Mouse (Mus musculus): ENCODE data around the gene Nfu1. TPM values are rescaled to one million over a fixed set of nuclear protein-coding genes. Genes with fewer than 3 reads are reported as not detected.
"Not testable (repeated sequence)": the region's sequence is repeated elsewhere in the genome, so short reads cannot be mapped to it uniquely, and the experiment has no call there.

The Nfu1 gene
- polyA plus RNA-seq, 1 experiment from 2014 or later, result 92.4 TPM

DNA sequence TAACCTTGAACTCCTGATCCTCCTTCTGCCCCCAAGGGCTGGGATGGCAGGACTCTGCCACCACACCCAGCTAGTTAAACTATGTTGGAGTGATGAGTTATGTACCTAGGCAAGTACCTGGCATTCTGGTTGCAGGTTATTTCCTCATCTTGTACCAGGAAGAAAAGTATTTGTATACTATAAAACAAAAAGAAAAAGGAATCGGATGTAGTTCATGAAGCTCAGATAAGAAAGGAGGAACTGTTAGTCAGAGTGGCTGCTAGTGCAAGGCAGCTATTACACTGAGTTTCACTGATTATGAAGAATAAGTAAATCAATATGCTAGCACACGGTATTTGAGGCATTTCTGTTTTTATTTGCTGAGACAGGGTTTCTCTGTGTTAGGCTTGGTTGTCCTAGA, 35.9 kb downstream of the Nfu1 start:
- H3K9ac ChIP-seq (ENCODE audit: low read length), result no peak overlapping the region
- WGBS, result 96% methylated on average over 2 of the region's 2 CpGs
- no peak overlapping the region for H3K4me3 ChIP-seq (ENCODE audit: low read depth, low read length)
- H3K9me3 ChIP-seq (ENCODE audit: control insufficient read depth, low read length), result no peaks in the 10 kb centered on the region
- no peaks in the 10 kb centered on the region for H3K27me3 ChIP-seq (ENCODE audit: control insufficient read depth, insufficient read depth, low read length)
- no peak overlapping the region for H3K4me2 ChIP-seq (ENCODE audit: low read depth, low read length, severe bottlenecking)
- DNase-seq (ENCODE audit: low spot score) (no peak), ATAC-seq (replicated peaks; ENCODE audit: low FRiP score) (no peak)
- H3K4me1 ChIP-seq (replicated peaks; ENCODE audit: control insufficient read depth, insufficient read depth, low read length), result peaks cover 3% of the 10 kb centered on the region; the same call in 1 of the 2 replicates
- H3K36me3 ChIP-seq (ENCODE audit: control insufficient read depth, insufficient read depth, low read length), result no peaks in the 10 kb centered on the region
- H3K27ac ChIP-seq (ENCODE audit: low read depth, low read length), result no peak overlapping the region

DNA sequence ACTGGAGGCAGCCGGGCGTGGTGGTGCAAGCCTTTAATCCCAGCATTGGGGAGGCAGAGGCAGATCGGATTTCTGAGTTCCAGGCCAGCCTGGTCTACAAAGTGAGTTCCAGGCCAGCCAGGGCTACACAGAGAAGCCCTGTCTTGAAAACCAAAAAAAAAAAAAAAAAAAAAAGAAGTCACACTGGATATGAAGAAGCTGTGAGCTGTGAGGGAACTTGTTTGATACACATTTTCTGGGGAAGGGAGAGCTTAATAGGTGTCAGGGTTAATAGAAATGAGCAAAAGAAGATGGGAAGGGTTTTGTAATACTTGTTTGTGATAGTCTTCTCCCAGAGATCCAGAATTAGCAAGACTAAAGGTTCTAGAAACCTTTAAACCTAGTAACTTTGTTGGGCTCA, 36.5 kb downstream of the Nfu1 start:
- no peak overlapping the region for H3K9ac ChIP-seq (ENCODE audit: low read length)
- no peak overlapping the region for H3K4me2 ChIP-seq (ENCODE audit: low read depth, low read length, severe bottlenecking)
- H3K27me3 ChIP-seq (ENCODE audit: control insufficient read depth, insufficient read depth, low read length), result no peaks in the 10 kb centered on the region
- no peaks in the 10 kb centered on the region for H3K36me3 ChIP-seq (ENCODE audit: control insufficient read depth, insufficient read depth, low read length)
- no peak for ATAC-seq (replicated peaks; ENCODE audit: low FRiP score)
- peaks cover 3% of the 10 kb centered on the region; the same call in 1 of the 2 replicates for H3K4me1 ChIP-seq (replicated peaks; ENCODE audit: control insufficient read depth, insufficient read depth, low read length)
- H3K9me3 ChIP-seq (ENCODE audit: control insufficient read depth, low read length), result no peaks in the 10 kb centered on the region
- WGBS, result 72% methylated on average over 3 of the region's 3 CpGs
- no peak overlapping the region for H3K4me3 ChIP-seq (ENCODE audit: low read depth, low read length)
- H3K27ac ChIP-seq (ENCODE audit: low read depth, low read length), result no peak overlapping the region
- no peak for DNase-seq (ENCODE audit: low spot score)

GRCm38 (mm10) chr6:87048712-87049111, 39.7 kb downstream of the Nfu1 start:
- H3K9me3 ChIP-seq (ENCODE audit: control insufficient read depth, low read length); H3K9ac ChIP-seq (ENCODE audit: low read length); H3K4me3 ChIP-seq (ENCODE audit: low read depth, low read length); H3K27me3 ChIP-seq (ENCODE audit: control insufficient read depth, insufficient read depth, low read length); H3K4me2 ChIP-seq (ENCODE audit: low read depth, low read length, severe bottlenecking); H3K4me1 ChIP-seq (replicated peaks; ENCODE audit: control insufficient read depth, insufficient read depth, low read length); H3K36me3 ChIP-seq (ENCODE audit: control insufficient read depth, insufficient read depth, low read length); H3K27ac ChIP-seq (ENCODE audit: low read depth, low read length); ATAC-seq (replicated peaks; ENCODE audit: low FRiP score); DNase-seq (ENCODE audit: low spot score): not testable (repeated sequence)
- WGBS, result 96% methylated on average over 7 of the region's 7 CpGs

- Histone ChIP-seq H3K9ac (ENCODE audit: low read length) (no peak overlapping the region), H3K27ac (ENCODE audit: low read depth, low read length) (no peak overlapping the region), H3K4me1 (replicated peaks; ENCODE audit: control insufficient read depth, insufficient read depth, low read length) (no peaks in the 10 kb centered on the region), H3K27me3 (ENCODE audit: control insufficient read depth, insufficient read depth, low read length) (no peaks in the 10 kb centered on the region), H3K4me3 (ENCODE audit: low read depth, low read length) (no peak overlapping the region), H3K4me2 (ENCODE audit: low read depth, low read length, severe bottlenecking) (no peak overlapping the region), H3K9me3 (ENCODE audit: control insufficient read depth, low read length) (no peaks in the 10 kb centered on the region), H3K36me3 (ENCODE audit: control insufficient read depth, insufficient read depth, low read length) (peaks cover 4% of the 10 kb centered on the region)
- no peak for DNase-seq (ENCODE audit: low spot score)
- 95% methylated on average over 10 of the region's 10 CpGs for WGBS
- no peak for ATAC-seq (replicated peaks; ENCODE audit: low FRiP score)
Measured at GRCm38 (mm10) chr6:87051886-87052425, 42.9 kb downstream of the Nfu1 start.

GRCm38 (mm10) chr6:87054193-87054592, 45.2 kb downstream of the Nfu1 start:
- H3K36me3 ChIP-seq (ENCODE audit: control insufficient read depth, insufficient read depth, low read length), result peaks cover 4% of the 10 kb centered on the region
- 93% methylated on average over 8 of the region's 8 CpGs for WGBS
- H3K4me2 ChIP-seq (ENCODE audit: low read depth, low read length, severe bottlenecking), result no peak overlapping the region
- no peaks in the 10 kb centered on the region for H3K27me3 ChIP-seq (ENCODE audit: control insufficient read depth, insufficient read depth, low read length)
- no peaks in the 10 kb centered on the region for H3K4me1 ChIP-seq (replicated peaks; ENCODE audit: control insufficient read depth, insufficient read depth, low read length)
- H3K9me3 ChIP-seq (ENCODE audit: control insufficient read depth, low read length), result no peaks in the 10 kb centered on the region
- no peak overlapping the region for H3K9ac ChIP-seq (ENCODE audit: low read length)
- H3K27ac ChIP-seq (ENCODE audit: low read depth, low read length), result no peak overlapping the region
- ATAC-seq (replicated peaks; ENCODE audit: low FRiP score) (no peak), DNase-seq (ENCODE audit: low spot score) (no peak)
- no peak overlapping the region for H3K4me3 ChIP-seq (ENCODE audit: low read depth, low read length)

GRCm38 (mm10) chr6:87059754-87060153, 50.7 kb downstream of the Nfu1 start:
- ATAC-seq (replicated peaks; ENCODE audit: low FRiP score) (no peak), DNase-seq (ENCODE audit: low spot score) (no peak)
- H3K27ac ChIP-seq (ENCODE audit: low read depth, low read length), result no peak overlapping the region
- no peaks in the 10 kb centered on the region for H3K9me3 ChIP-seq (ENCODE audit: control insufficient read depth, low read length)
- H3K9ac ChIP-seq (ENCODE audit: low read length), result no peak overlapping the region
- no peak overlapping the region for H3K4me3 ChIP-seq (ENCODE audit: low read depth, low read length)
- H3K4me1 ChIP-seq (replicated peaks; ENCODE audit: control insufficient read depth, insufficient read depth, low read length), result no peaks in the 10 kb centered on the region
- WGBS, result 98% methylated on average over 1 of the region's 1 CpGs
- H3K27me3 ChIP-seq (ENCODE audit: control insufficient read depth, insufficient read depth, low read length), result no peaks in the 10 kb centered on the region
- H3K4me2 ChIP-seq (ENCODE audit: low read depth, low read length, severe bottlenecking), result no peak overlapping the region
- peaks cover 2% of the 10 kb centered on the region for H3K36me3 ChIP-seq (ENCODE audit: control insufficient read depth, insufficient read depth, low read length)

GRCm38 (mm10) chr6:87063586-87063985, 54.5 kb downstream of the Nfu1 start:
- DNase-seq (ENCODE audit: low spot score) (no peak), ATAC-seq (replicated peaks; ENCODE audit: low FRiP score) (no peak)
- H3K36me3 ChIP-seq (ENCODE audit: control insufficient read depth, insufficient read depth, low read length), result peaks cover 5% of the 10 kb centered on the region; the same call in 1 of the 2 replicates
- no peaks in the 10 kb centered on the region for H3K9me3 ChIP-seq (ENCODE audit: control insufficient read depth, low read length)
- H3K4me1 ChIP-seq (replicated peaks; ENCODE audit: control insufficient read depth, insufficient read depth, low read length), result no peaks in the 10 kb centered on the region
- H3K4me3 ChIP-seq (ENCODE audit: low read depth, low read length), result no peak overlapping the region
- H3K27ac ChIP-seq (ENCODE audit: low read depth, low read length), result no peak overlapping the region
- no peaks in the 10 kb centered on the region for H3K27me3 ChIP-seq (ENCODE audit: control insufficient read depth, insufficient read depth, low read length)
- WGBS, result 95% methylated on average over 4 of the region's 4 CpGs
- H3K4me2 ChIP-seq (ENCODE audit: low read depth, low read length, severe bottlenecking), result no peak overlapping the region
- no peak overlapping the region for H3K9ac ChIP-seq (ENCODE audit: low read length)

DNA sequence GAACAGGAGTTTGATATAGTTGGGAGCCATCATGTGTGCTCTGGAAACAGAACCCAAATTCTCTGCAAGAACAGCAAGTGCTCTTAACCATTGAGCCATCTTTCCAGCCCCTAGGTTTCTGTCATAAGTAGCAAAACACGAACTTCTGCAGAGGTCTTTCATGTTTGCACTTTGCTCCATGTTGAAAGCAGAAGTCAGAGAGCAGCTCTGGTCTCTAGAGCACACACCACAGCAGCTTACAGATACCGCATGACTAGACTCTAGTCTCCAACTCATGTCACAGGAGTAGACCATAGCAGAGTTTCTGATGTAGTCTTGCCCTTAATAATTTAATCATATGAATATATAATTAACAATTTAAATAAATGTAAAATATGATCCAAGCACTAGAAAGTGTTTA, 59.2 kb downstream of the Nfu1 start:
- WGBS, result 87% methylated on average over 2 of the region's 2 CpGs
- ATAC-seq (replicated peaks; ENCODE audit: low FRiP score), result no peak

GRCm38 (mm10) chr6:87069195-87069900, 60.3 kb downstream of the Nfu1 start:
- H3K4me2 ChIP-seq (ENCODE audit: low read depth, low read length, severe bottlenecking), result no peak overlapping the region
- 92% methylated on average over 7 of the region's 7 CpGs for WGBS
- no peaks in the 10 kb centered on the region for H3K9me3 ChIP-seq (ENCODE audit: control insufficient read depth, low read length)
- no peak for DNase-seq (ENCODE audit: low spot score)
- H3K27ac ChIP-seq (ENCODE audit: low read depth, low read length), result no peak overlapping the region
- no peak overlapping the region for H3K4me3 ChIP-seq (ENCODE audit: low read depth, low read length)
- H3K27me3 ChIP-seq (ENCODE audit: control insufficient read depth, insufficient read depth, low read length), result no peaks in the 10 kb centered on the region
- H3K9ac ChIP-seq (ENCODE audit: low read length), result no peak overlapping the region
- no peak for ATAC-seq (replicated peaks; ENCODE audit: low FRiP score)
- H3K4me1 ChIP-seq (replicated peaks; ENCODE audit: control insufficient read depth, insufficient read depth, low read length), result no peaks in the 10 kb centered on the region
- peaks cover 3% of the 10 kb centered on the region; the same call in 1 of the 2 replicates for H3K36me3 ChIP-seq (ENCODE audit: control insufficient read depth, insufficient read depth, low read length)

More for the DNA sequence above, 59.2 kb downstream of the Nfu1 start:
- H3K4me1 ChIP-seq (replicated peaks; ENCODE audit: control insufficient read depth, insufficient read depth, low read length), result no peaks in the 10 kb centered on the region
- H3K9ac ChIP-seq (ENCODE audit: low read length), result no peak overlapping the region
- no peaks in the 10 kb centered on the region for H3K27me3 ChIP-seq (ENCODE audit: control insufficient read depth, insufficient read depth, low read length)
- DNase-seq (ENCODE audit: low spot score), result no peak
- peaks cover 5% of the 10 kb centered on the region; the same call in 1 of the 2 replicates for H3K36me3 ChIP-seq (ENCODE audit: control insufficient read depth, insufficient read depth, low read length)
- no peaks in the 10 kb centered on the region for H3K9me3 ChIP-seq (ENCODE audit: control insufficient read depth, low read length)
- H3K27ac ChIP-seq (ENCODE audit: low read depth, low read length), result no peak overlapping the region
- no peak overlapping the region for H3K4me3 ChIP-seq (ENCODE audit: low read depth, low read length)
- no peak overlapping the region for H3K4me2 ChIP-seq (ENCODE audit: low read depth, low read length, severe bottlenecking)

All from forebrain, embryonic 11.5 days (tissue).